22 mouse cellular contexts compared by ENCODE assay signal in genomic region chr12:28782637-28783036, GRCm38 (mm10). TPM values are rescaled to one million over a fixed set of nuclear protein-coding genes. Genes with fewer than 3 reads are reported as not detected.
DNase-seq lines count a peak whose midpoint lies in the region; ATAC-seq and TF ChIP-seq lines count a peak whose summit lies in the region.
"Had no signal": no experiment of that assay in that cellular context is flagged by ENCODE, and none has a peak within 500 bp of the region (broad histone marks: within the 10 kb centered on the region; RNA-seq: fewer than 3 reads in every experiment).

No protein-coding gene starts in this region.

- no peaks in the 10 kb centered on the region for H3K9me3 ChIP-seq in intestine, postnatal 0 days (ENCODE audit: control insufficient read depth)
- H3K9me3 ChIP-seq in intestine, embryonic 16.5 days (ENCODE audit: control insufficient read depth, low read length): no peaks in the 10 kb centered on the region
- H3K9me3 ChIP-seq in kidney, embryonic 14.5 days (ENCODE audit: control insufficient read depth, low read length): no peaks in the 10 kb centered on the region
- H3K9me3 ChIP-seq in midbrain, embryonic 11.5 days (ENCODE audit: control insufficient read depth, low read length): no peaks in the 10 kb centered on the region
- no peaks in the 10 kb centered on the region for H3K9me3 ChIP-seq in midbrain, embryonic 13.5 days
- no peaks in the 10 kb centered on the region for H3K9me3 ChIP-seq in forebrain, embryonic 11.5 days (ENCODE audit: control insufficient read depth, low read length)
- H3K9me3 ChIP-seq: embryonic facial prominence, embryonic 15.5 days; forebrain, embryonic 10.5 days; forebrain, embryonic 15.5 days; heart, embryonic 13.5 days had no signal

- no peaks in the 10 kb centered on the region for H3K27me3 ChIP-seq in intestine, postnatal 0 days (replicated peaks; ENCODE audit: control insufficient read depth, insufficient read depth, low read length)
- H3K27me3 ChIP-seq in intestine, embryonic 16.5 days (replicated peaks; ENCODE audit: control insufficient read depth, insufficient read depth, low read length): no peaks in the 10 kb centered on the region
- H3K27me3 ChIP-seq in kidney, embryonic 14.5 days (ENCODE audit: control insufficient read depth, insufficient read depth, low read length): no peaks in the 10 kb centered on the region
- no peaks in the 10 kb centered on the region; the same call in 1 of the 2 replicates for H3K27me3 ChIP-seq in midbrain, embryonic 11.5 days (ENCODE audit: control insufficient read depth, insufficient read depth, low read length)
- H3K27me3 ChIP-seq in midbrain, embryonic 13.5 days: no peaks in the 10 kb centered on the region
- no peaks in the 10 kb centered on the region; the same call in 1 of the 2 replicates for H3K27me3 ChIP-seq in forebrain, embryonic 11.5 days (ENCODE audit: control insufficient read depth, insufficient read depth, low read length)
- H3K27me3 ChIP-seq: embryonic facial prominence, embryonic 15.5 days; forebrain, embryonic 15.5 days; heart, embryonic 13.5 days had no signal

- no peaks in the 10 kb centered on the region for H3K4me1 ChIP-seq in intestine, postnatal 0 days (replicated peaks; ENCODE audit: control insufficient read depth, insufficient read depth, low read length)
- no peaks in the 10 kb centered on the region for H3K4me1 ChIP-seq in intestine, embryonic 16.5 days (ENCODE audit: control insufficient read depth, insufficient read depth, low read length)
- peaks cover 35% of the 10 kb centered on the region for H3K4me1 ChIP-seq in kidney, embryonic 14.5 days (ENCODE audit: control insufficient read depth, insufficient read depth, low read length)
- H3K4me1 ChIP-seq in midbrain, embryonic 11.5 days (ENCODE audit: control insufficient read depth, insufficient read depth, low read length): peaks cover 20% of the 10 kb centered on the region
- H3K4me1 ChIP-seq in midbrain, embryonic 13.5 days (replicated peaks): peaks cover 33% of the 10 kb centered on the region
- peaks cover 18% of the 10 kb centered on the region; the same call in 1 of the 2 replicates for H3K4me1 ChIP-seq in forebrain, embryonic 11.5 days (replicated peaks; ENCODE audit: control insufficient read depth, insufficient read depth, low read length)
- H3K4me1 ChIP-seq: embryonic facial prominence, embryonic 15.5 days had no signal

- WGBS in intestine, postnatal 0 days: 70% methylated on average over 3 of the region's 3 CpGs
- 83% methylated on average over 3 of the region's 3 CpGs for WGBS in intestine, embryonic 16.5 days
- WGBS in kidney, embryonic 14.5 days: 83% methylated on average over 3 of the region's 3 CpGs
- 97% methylated on average over 3 of the region's 3 CpGs for WGBS in midbrain, embryonic 11.5 days
- 98% methylated on average over 3 of the region's 3 CpGs for WGBS in midbrain, embryonic 13.5 days
- WGBS in forebrain, embryonic 11.5 days: 93% methylated on average over 3 of the region's 3 CpGs

- peak; percentile 27 to 48 for DNase-seq in kidney, postnatal 36 days
- DNase-seq in midbrain, embryonic 11.5 days (ENCODE audit: low spot score, missing footprints): peak; percentile 44
- no peak for DNase-seq in forebrain, embryonic 11.5 days (ENCODE audit: low spot score)
- DNase-seq: adrenal gland, postnatal 10 days; B cell, adult 2 months; cerebellum, adult 11 months; cerebellum, adult 8-10 months; cerebellum, postnatal 14 days; embryo, embryonic 11 days; gastrocnemius, postnatal 36 days; heart, adult 11 months; heart, postnatal 36 days had no signal

- H3K9ac ChIP-seq in intestine, postnatal 0 days (ENCODE audit: low read depth, low read length): no peak overlapping the region
- H3K9ac ChIP-seq in intestine, embryonic 16.5 days (ENCODE audit: low read depth, low read length): no peak overlapping the region
- no peak overlapping the region for H3K9ac ChIP-seq in kidney, embryonic 14.5 days (ENCODE audit: low read depth, low read length)
- no peak overlapping the region for H3K9ac ChIP-seq in midbrain, embryonic 11.5 days (ENCODE audit: low read length)
- H3K9ac ChIP-seq in midbrain, embryonic 13.5 days (replicated peaks): no peak overlapping the region
- no peak overlapping the region for H3K9ac ChIP-seq in forebrain, embryonic 11.5 days (ENCODE audit: low read length)
- H3K9ac ChIP-seq: embryonic facial prominence, embryonic 15.5 days; forebrain, embryonic 15.5 days; heart, embryonic 13.5 days had no signal

- no peaks in the 10 kb centered on the region for H3K36me3 ChIP-seq in intestine, postnatal 0 days (ENCODE audit: control insufficient read depth, insufficient read depth)
- no peaks in the 10 kb centered on the region for H3K36me3 ChIP-seq in intestine, embryonic 16.5 days (ENCODE audit: control insufficient read depth, insufficient read depth, low read length)
- no peaks in the 10 kb centered on the region for H3K36me3 ChIP-seq in kidney, embryonic 14.5 days (ENCODE audit: control insufficient read depth, insufficient read depth, low read length)
- no peaks in the 10 kb centered on the region for H3K36me3 ChIP-seq in midbrain, embryonic 11.5 days (ENCODE audit: control insufficient read depth, insufficient read depth, low read length)
- H3K36me3 ChIP-seq in midbrain, embryonic 13.5 days: no peaks in the 10 kb centered on the region
- H3K36me3 ChIP-seq in forebrain, embryonic 11.5 days (ENCODE audit: control insufficient read depth, insufficient read depth, low read length): no peaks in the 10 kb centered on the region
- H3K36me3 ChIP-seq: embryonic facial prominence, embryonic 15.5 days; forebrain, embryonic 10.5 days; forebrain, embryonic 15.5 days; heart, embryonic 13.5 days had no signal

- ATAC-seq in intestine, postnatal 0 days: 0 out of 2 replicates have a peak, but pooled peaks have one; percentile 33
- no peak; the same call in 1 of the 2 replicates for ATAC-seq in intestine, embryonic 16.5 days
- ATAC-seq in kidney, embryonic 14.5 days (ENCODE audit: low FRiP score, low TSS enrichment): no peak
- ATAC-seq in midbrain, embryonic 11.5 days (ENCODE audit: low FRiP score): no peak
- ATAC-seq in midbrain, embryonic 13.5 days: no peak
- no peak for ATAC-seq in forebrain, embryonic 11.5 days (replicated peaks; ENCODE audit: low FRiP score)
- ATAC-seq: CD4-positive, CD25-positive, alpha-beta regulatory T cell, adult 4 months; forebrain, embryonic 15.5 days had no signal

- no peak for TF ChIP-seq CTCF in intestine, postnatal 0 days (IDR thresholded peaks at IDR 0.05; ENCODE audit: low read depth)

- H3K4me2 ChIP-seq in intestine, postnatal 0 days (replicated peaks; ENCODE audit: low read depth): no peak overlapping the region
- H3K4me2 ChIP-seq in intestine, embryonic 16.5 days (ENCODE audit: low read depth, low read length): no peak overlapping the region
- no peak overlapping the region for H3K4me2 ChIP-seq in kidney, embryonic 14.5 days (replicated peaks; ENCODE audit: low read depth, low read length)
- H3K4me2 ChIP-seq in midbrain, embryonic 11.5 days: no peak overlapping the region
- no peak overlapping the region for H3K4me2 ChIP-seq in midbrain, embryonic 13.5 days (replicated peaks)
- H3K4me2 ChIP-seq in forebrain, embryonic 11.5 days (ENCODE audit: low read depth, low read length, severe bottlenecking): no peak overlapping the region
- H3K4me2 ChIP-seq: embryonic facial prominence, embryonic 15.5 days; forebrain, embryonic 15.5 days; heart, embryonic 13.5 days had no signal

- H3K4me3 ChIP-seq in intestine, postnatal 0 days (ENCODE audit: low read depth, low read length): no peak overlapping the region
- no peak overlapping the region for H3K4me3 ChIP-seq in intestine, embryonic 16.5 days (ENCODE audit: low read length)
- H3K4me3 ChIP-seq in kidney, embryonic 14.5 days (ENCODE audit: low read length): no peak overlapping the region
- H3K4me3 ChIP-seq in midbrain, embryonic 11.5 days (ENCODE audit: low read depth, low read length): no peak overlapping the region
- no peak overlapping the region for H3K4me3 ChIP-seq in midbrain, embryonic 13.5 days (replicated peaks)
- H3K4me3 ChIP-seq in forebrain, embryonic 11.5 days (ENCODE audit: low read depth, low read length): no peak overlapping the region
- H3K4me3 ChIP-seq: embryonic facial prominence, embryonic 15.5 days; erythroblast, embryonic 14.5 days; forebrain, embryonic 10.5 days; forebrain, embryonic 15.5 days; heart, embryonic 13.5 days had no signal

- H3K27ac ChIP-seq in intestine, postnatal 0 days (ENCODE audit: low read depth, low read length): no peak overlapping the region
- no peak overlapping the region for H3K27ac ChIP-seq in intestine, embryonic 16.5 days (ENCODE audit: low read length)
- H3K27ac ChIP-seq in kidney, embryonic 14.5 days (ENCODE audit: low read depth, low read length): no peak overlapping the region
- H3K27ac ChIP-seq in midbrain, embryonic 11.5 days (ENCODE audit: low read depth, low read length): no peak overlapping the region
- H3K27ac ChIP-seq in midbrain, embryonic 13.5 days: no peak overlapping the region
- H3K27ac ChIP-seq in forebrain, embryonic 11.5 days (ENCODE audit: low read depth, low read length): no peak overlapping the region
- H3K27ac ChIP-seq: embryonic facial prominence, embryonic 15.5 days; forebrain, embryonic 10.5 days; forebrain, embryonic 15.5 days; heart, embryonic 13.5 days had no signal

RNA-seq across cellular contexts. Expression of gene Eipr1, which starts 31.0 kb away (rescaled TPM):
- 23.0 and 23.3 TPM in 2 replicates for polyA plus RNA-seq in intestine, postnatal 0 days (2015; fragmentation: Nextera tagmentation; extraction: Ambion mirVana)
- 29.0 and 32.0 TPM in 2 replicates for polyA plus RNA-seq in intestine, embryonic 16.5 days (2015; fragmentation: Nextera tagmentation; extraction: Ambion mirVana)
- 33.4 and 36.1 TPM in 2 replicates for polyA plus RNA-seq in kidney, embryonic 14.5 days (2014; fragmentation: Nextera tagmentation; extraction: Ambion mirVana)
- 40.4 and 43.0 TPM in 2 replicates for polyA plus RNA-seq in midbrain, embryonic 11.5 days (2014; fragmentation: Nextera tagmentation; extraction: Ambion mirVana)
- polyA plus RNA-seq in midbrain, embryonic 13.5 days (2015; fragmentation: Nextera tagmentation; extraction: Ambion mirVana): 71.3 and 75.7 TPM in 2 replicates
- 36.3 and 40.3 TPM in 2 replicates for polyA plus RNA-seq in forebrain, embryonic 11.5 days (2014; fragmentation: Nextera tagmentation; extraction: Ambion mirVana)

RNA-seq across cellular contexts. Expression of gene Trappc12, which starts 32.4 kb away (rescaled TPM):
- polyA plus RNA-seq in intestine, postnatal 0 days (2015; fragmentation: Nextera tagmentation; extraction: Ambion mirVana): 15.3 and 16.9 TPM in 2 replicates
- 34.3 and 35.9 TPM in 2 replicates for polyA plus RNA-seq in intestine, embryonic 16.5 days (2015; fragmentation: Nextera tagmentation; extraction: Ambion mirVana)
- 27.4 and 43.9 TPM in 2 replicates for polyA plus RNA-seq in kidney, embryonic 14.5 days (2014; fragmentation: Nextera tagmentation; extraction: Ambion mirVana)
- 35.9 and 37.8 TPM in 2 replicates for polyA plus RNA-seq in midbrain, embryonic 11.5 days (2014; fragmentation: Nextera tagmentation; extraction: Ambion mirVana)
- 43.8 and 46.0 TPM in 2 replicates for polyA plus RNA-seq in midbrain, embryonic 13.5 days (2015; fragmentation: Nextera tagmentation; extraction: Ambion mirVana)
- polyA plus RNA-seq in forebrain, embryonic 11.5 days (2014; fragmentation: Nextera tagmentation; extraction: Ambion mirVana): 40.0 and 40.1 TPM in 2 replicates
